Mouse (Mus musculus): Measurements from ENCODE around the gene Cttnbp2nl. TPM values are rescaled to one million over a fixed set of nuclear protein-coding genes. Genes with fewer than 3 reads are reported as not detected.

Cttnbp2nl gene
- polyA plus RNA-seq, 1 experiment from 2014 or later: 82.1 TPM

DNA sequence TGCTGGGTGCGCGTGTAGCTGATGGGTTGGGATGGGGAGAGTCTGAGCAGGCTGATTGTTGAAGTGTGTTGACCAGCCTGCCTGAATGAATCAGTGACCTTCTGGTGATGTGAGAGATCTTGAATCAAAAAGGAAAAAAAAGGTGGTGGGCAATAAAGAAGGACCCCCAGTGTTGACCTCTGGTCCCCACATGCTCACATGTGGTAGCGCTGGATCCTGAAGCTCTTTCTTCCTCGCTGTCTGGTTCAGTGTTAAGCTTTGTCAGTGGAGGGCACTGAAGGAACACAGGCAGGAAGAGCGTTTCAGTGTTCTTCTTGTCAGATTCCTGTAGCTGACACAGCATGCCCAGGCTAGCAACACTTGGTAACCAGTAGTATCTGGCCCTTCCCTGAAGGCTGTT is 22.9 kb upstream of the Cttnbp2nl start:
- no peak overlapping the region for H3K27ac ChIP-seq (ENCODE audit: low read length)
- no peaks in the 10 kb centered on the region for H3K36me3 ChIP-seq (ENCODE audit: insufficient read depth, low read length)
- no peaks in the 10 kb centered on the region for H3K27me3 ChIP-seq (replicated peaks; ENCODE audit: insufficient read depth, low read length)
- no peak for DNase-seq (ENCODE audit: low spot score)
- no peak overlapping the region for H3K9ac ChIP-seq (replicated peaks; ENCODE audit: low read depth)
- H3K4me1 ChIP-seq (ENCODE audit: insufficient read depth, low read depth, low read length): no peaks in the 10 kb centered on the region
- TF ChIP-seq EP300 (IDR thresholded peaks at IDR 0.05) (no peak), CTCF (IDR thresholded peaks at IDR 0.05) (no peak)
- H3K9me3 ChIP-seq (ENCODE audit: low read length): no peaks in the 10 kb centered on the region
- 85% methylated on average over 5 of the region's 5 CpGs for WGBS
- no peak overlapping the region for H3K4me2 ChIP-seq (replicated peaks; ENCODE audit: low read depth, low read length)
- no peak overlapping the region for H3K4me3 ChIP-seq (ENCODE audit: low read depth, low read length)
- ATAC-seq: no peak

DNA sequence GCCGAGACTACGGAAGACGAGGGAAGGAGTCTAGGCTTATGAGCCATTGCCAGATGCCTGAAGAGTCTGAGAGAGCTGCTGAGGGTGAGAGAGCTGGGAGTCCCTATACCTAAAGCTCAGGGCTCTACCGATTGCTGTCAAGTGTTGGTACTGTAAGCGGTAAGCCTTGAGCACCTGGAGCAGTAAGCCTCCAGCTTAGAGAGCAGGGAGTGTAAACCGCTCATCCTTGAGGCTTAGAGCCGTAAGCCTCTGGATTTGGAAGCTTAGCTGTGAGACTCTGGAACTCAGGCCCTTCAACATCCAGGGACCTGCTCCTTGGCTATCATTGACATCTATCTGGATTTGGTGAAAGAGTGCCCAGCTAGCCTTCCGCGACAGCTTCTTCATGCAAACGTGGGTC is 19.6 kb upstream of the Cttnbp2nl start:
- H3K27me3 ChIP-seq (replicated peaks; ENCODE audit: insufficient read depth, low read length): no peaks in the 10 kb centered on the region
- no peak for ATAC-seq
- WGBS: 86% methylated on average over 10 of the region's 10 CpGs

DNA sequence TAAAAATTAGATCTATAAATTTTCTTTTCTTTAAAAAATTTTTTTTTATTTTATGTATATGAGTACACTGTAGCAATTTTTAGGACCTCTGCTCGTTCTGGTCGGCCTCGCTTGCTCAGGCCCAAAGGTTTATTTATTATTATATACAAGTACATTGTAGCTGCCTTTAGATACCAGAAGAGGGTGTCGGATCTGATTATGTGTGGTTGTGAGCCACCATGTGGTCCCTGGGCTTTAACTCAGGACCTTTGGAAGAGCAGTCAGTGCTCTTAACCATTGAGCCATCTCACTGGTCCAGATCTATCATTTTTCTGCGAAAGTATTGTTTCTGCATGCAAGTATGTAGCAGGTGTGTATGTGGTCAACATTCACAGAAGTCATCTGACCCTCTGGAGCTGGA is 18.3 kb upstream of the Cttnbp2nl start:
- TF ChIP-seq CTCF (IDR thresholded peaks at IDR 0.05): no peak
- TF ChIP-seq EP300 (IDR thresholded peaks at IDR 0.05): no peak
- no peaks in the 10 kb centered on the region for H3K27me3 ChIP-seq (replicated peaks; ENCODE audit: insufficient read depth, low read length)
- H3K27ac ChIP-seq (ENCODE audit: low read length): no peak overlapping the region
- no peaks in the 10 kb centered on the region for H3K9me3 ChIP-seq (ENCODE audit: low read length)
- no peak overlapping the region for H3K4me2 ChIP-seq (replicated peaks; ENCODE audit: low read depth, low read length)
- 84% methylated on average over 5 of the region's 5 CpGs for WGBS
- ATAC-seq (no peak), DNase-seq (ENCODE audit: low spot score) (no peak)
- H3K9ac ChIP-seq (replicated peaks; ENCODE audit: low read depth): no peak overlapping the region
- no peaks in the 10 kb centered on the region for H3K4me1 ChIP-seq (ENCODE audit: insufficient read depth, low read depth, low read length)
- H3K4me3 ChIP-seq (ENCODE audit: low read depth, low read length): no peak overlapping the region
- H3K36me3 ChIP-seq (ENCODE audit: insufficient read depth, low read length): no peaks in the 10 kb centered on the region

More for the DNA sequence above, 19.6 kb upstream of the Cttnbp2nl start:
- H3K27ac ChIP-seq (ENCODE audit: low read length): no peak overlapping the region
- no peak overlapping the region for H3K4me3 ChIP-seq (ENCODE audit: low read depth, low read length)
- no peaks in the 10 kb centered on the region for H3K9me3 ChIP-seq (ENCODE audit: low read length)
- H3K4me2 ChIP-seq (replicated peaks; ENCODE audit: low read depth, low read length): no peak overlapping the region
- DNase-seq (ENCODE audit: low spot score): no peak
- no peaks in the 10 kb centered on the region for H3K36me3 ChIP-seq (ENCODE audit: insufficient read depth, low read length)
- H3K4me1 ChIP-seq (ENCODE audit: insufficient read depth, low read depth, low read length): no peaks in the 10 kb centered on the region
- H3K9ac ChIP-seq (replicated peaks; ENCODE audit: low read depth): no peak overlapping the region
- TF ChIP-seq EP300 (IDR thresholded peaks at IDR 0.05) (no peak), CTCF (IDR thresholded peaks at IDR 0.05) (no peak)

DNA sequence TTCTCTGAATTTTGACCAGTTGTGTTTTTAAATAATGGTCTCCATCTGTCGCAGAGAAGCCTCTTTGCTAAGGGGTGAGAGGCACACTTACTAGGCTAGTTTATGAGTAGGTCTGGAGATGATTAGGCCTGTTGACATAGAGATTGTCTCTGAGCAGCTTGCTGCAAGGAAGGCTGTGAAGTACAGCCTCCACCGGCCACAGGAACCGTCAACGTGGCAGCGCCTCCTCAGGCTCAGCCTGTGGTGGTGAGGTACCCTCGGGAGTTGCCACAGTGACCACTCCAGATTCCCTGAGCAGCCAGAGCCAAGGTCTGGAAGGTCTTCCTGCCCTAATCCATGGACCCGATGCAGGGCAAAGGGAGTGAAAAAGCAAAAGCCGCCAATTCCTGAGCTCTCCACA is 17.6 kb upstream of the Cttnbp2nl start:
- no peak overlapping the region for H3K27ac ChIP-seq (ENCODE audit: low read length)
- H3K27me3 ChIP-seq (replicated peaks; ENCODE audit: insufficient read depth, low read length): no peaks in the 10 kb centered on the region
- H3K36me3 ChIP-seq (ENCODE audit: insufficient read depth, low read length): no peaks in the 10 kb centered on the region
- no peak overlapping the region for H3K9ac ChIP-seq (replicated peaks; ENCODE audit: low read depth)
- ATAC-seq: no peak
- H3K4me2 ChIP-seq (replicated peaks; ENCODE audit: low read depth, low read length): no peak overlapping the region
- no peaks in the 10 kb centered on the region for H3K9me3 ChIP-seq (ENCODE audit: low read length)
- 67% methylated on average over 8 of the region's 8 CpGs for WGBS
- no peak for DNase-seq (ENCODE audit: low spot score)
- H3K4me1 ChIP-seq (ENCODE audit: insufficient read depth, low read depth, low read length): no peaks in the 10 kb centered on the region
- H3K4me3 ChIP-seq (ENCODE audit: low read depth, low read length): no peak overlapping the region
- TF ChIP-seq EP300 (IDR thresholded peaks at IDR 0.05): no peak
- TF ChIP-seq CTCF (IDR thresholded peaks at IDR 0.05): no peak

DNA sequence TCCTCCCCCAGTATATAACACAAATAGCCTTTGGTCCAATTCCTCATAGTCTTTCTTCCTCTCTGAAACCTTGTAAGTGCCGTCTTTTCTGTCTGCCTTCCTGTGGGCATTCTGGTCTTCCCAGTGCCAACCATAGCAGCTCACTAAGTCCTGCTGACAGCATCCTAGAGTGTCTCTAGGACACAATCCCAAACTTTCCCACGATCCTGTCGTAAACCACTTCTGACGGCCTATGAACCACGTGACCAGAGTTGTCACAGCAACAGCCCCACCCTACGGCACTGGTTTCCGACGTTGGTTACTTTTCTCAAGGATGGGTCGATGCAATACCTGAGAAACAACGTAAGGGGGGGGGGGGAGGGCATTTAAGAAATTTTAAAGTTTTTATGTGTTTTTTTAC is 13.6 kb upstream of the Cttnbp2nl start, which contains the start of gene 4930564D02Rik:
Gene 4930564D02Rik, plus strand, starts transcription at position 301 of the 400 bp plus-strand sequence.
- no peaks in the 10 kb centered on the region for H3K36me3 ChIP-seq (ENCODE audit: insufficient read depth, low read length)
- no peak within 1 kb of the TSS for H3K4me3 ChIP-seq (ENCODE audit: low read depth, low read length)
- no peaks in the 10 kb centered on the region for H3K4me1 ChIP-seq (ENCODE audit: insufficient read depth, low read depth, low read length)
- DNase-seq (ENCODE audit: low spot score): no peak
- no peak within 1 kb of the TSS for H3K4me2 ChIP-seq (replicated peaks; ENCODE audit: low read depth, low read length)
- H3K27ac ChIP-seq (ENCODE audit: low read length): no peak within 1 kb of the TSS
- no peak within 1 kb of the TSS for H3K9ac ChIP-seq (replicated peaks; ENCODE audit: low read depth)
- TF ChIP-seq CTCF (IDR thresholded peaks at IDR 0.05) (no peak), EP300 (IDR thresholded peaks at IDR 0.05) (no peak)
- no peaks in the 10 kb centered on the region for H3K9me3 ChIP-seq (ENCODE audit: low read length)
- ATAC-seq: no peak
- H3K27me3 ChIP-seq (replicated peaks; ENCODE audit: insufficient read depth, low read length): no peaks in the 10 kb centered on the region
- WGBS: 74% methylated on average over 10 of the region's 10 CpGs

DNA sequence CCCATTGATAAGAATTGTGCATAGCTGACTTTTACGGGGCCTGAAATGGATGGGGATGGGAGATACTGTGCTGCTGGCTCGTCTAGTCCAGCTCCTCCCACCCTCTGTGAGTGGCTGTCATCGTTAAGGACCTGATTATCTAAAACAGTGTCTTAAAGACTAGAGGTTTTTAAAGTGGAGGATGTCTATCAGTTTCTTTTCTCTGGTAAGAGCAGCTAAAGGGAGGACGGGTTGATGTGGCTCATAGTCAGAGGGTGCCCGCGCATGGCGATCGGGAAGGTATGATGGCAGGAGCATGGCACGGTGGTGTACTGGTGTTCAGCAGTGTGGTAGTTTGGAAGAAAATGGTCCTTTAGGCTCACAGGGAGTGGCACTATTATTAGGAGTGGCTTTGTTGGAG is 9.7 kb upstream of the Cttnbp2nl start:
- ATAC-seq: no peak
- 75% methylated on average over 9 of the region's 9 CpGs for WGBS
- Histone ChIP-seq H3K9me3 (ENCODE audit: low read length) (no peaks in the 10 kb centered on the region), H3K27ac (ENCODE audit: low read length) (no peak overlapping the region), H3K4me3 (ENCODE audit: low read depth, low read length) (no peak overlapping the region), H3K9ac (replicated peaks; ENCODE audit: low read depth) (no peak overlapping the region), H3K27me3 (replicated peaks; ENCODE audit: insufficient read depth, low read length) (no peaks in the 10 kb centered on the region), H3K4me2 (replicated peaks; ENCODE audit: low read depth, low read length) (no peak overlapping the region), H3K36me3 (ENCODE audit: insufficient read depth, low read length) (no peaks in the 10 kb centered on the region), H3K4me1 (ENCODE audit: insufficient read depth, low read depth, low read length) (no peaks in the 10 kb centered on the region)
- no peak for TF ChIP-seq EP300 (IDR thresholded peaks at IDR 0.05)
- TF ChIP-seq CTCF (IDR thresholded peaks at IDR 0.05): no peak
- DNase-seq (ENCODE audit: low spot score): no peak

DNA sequence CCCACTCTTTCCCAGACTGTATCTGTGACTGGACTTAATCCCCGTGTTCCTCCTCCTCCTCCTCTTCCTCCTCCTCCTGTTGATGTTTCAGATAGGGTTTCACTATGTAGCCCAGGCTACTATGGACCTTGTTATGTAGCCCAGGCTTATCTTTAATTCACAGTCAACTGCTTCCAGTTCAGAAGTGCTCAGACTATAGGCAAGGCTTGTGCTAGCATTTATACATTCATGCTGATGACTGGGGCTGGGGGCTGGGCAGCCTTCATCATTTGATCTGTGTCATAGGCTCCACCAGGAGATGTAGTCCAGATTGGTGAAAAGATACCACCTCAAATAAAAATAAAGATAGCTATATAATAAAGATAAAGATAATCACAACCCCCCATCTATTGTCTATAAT is 9.0 kb upstream of the Cttnbp2nl start:
- Histone ChIP-seq H3K4me3 (ENCODE audit: low read depth, low read length) (no peak overlapping the region), H3K27me3 (replicated peaks; ENCODE audit: insufficient read depth, low read length) (no peaks in the 10 kb centered on the region), H3K9ac (replicated peaks; ENCODE audit: low read depth) (no peak overlapping the region), H3K4me2 (replicated peaks; ENCODE audit: low read depth, low read length) (no peak overlapping the region), H3K4me1 (ENCODE audit: insufficient read depth, low read depth, low read length) (no peaks in the 10 kb centered on the region), H3K9me3 (ENCODE audit: low read length) (no peaks in the 10 kb centered on the region), H3K27ac (ENCODE audit: low read length) (no peak overlapping the region), H3K36me3 (ENCODE audit: insufficient read depth, low read length) (no peaks in the 10 kb centered on the region)
- no peak for ATAC-seq
- no peak for TF ChIP-seq CTCF (IDR thresholded peaks at IDR 0.05)
- TF ChIP-seq EP300 (IDR thresholded peaks at IDR 0.05): no peak
- no peak for DNase-seq (ENCODE audit: low spot score)
- 27% methylated on average over 1 of the region's 1 CpGs for WGBS

Measured in lung, postnatal 0 days (tissue).